Mouse (Mus musculus): ENCODE measurements around the gene Taf1d.

- TF ChIP-seq CTCF (IDR thresholded peaks at IDR 0.05; ENCODE audit: control insufficient read depth, insufficient read depth, low read length) (no peak), POLR2A (IDR thresholded peaks at IDR 0.05; ENCODE audit: borderline replicate concordance, control insufficient read depth, low read depth, low read length) (no peak)
Observed at GRCm38 (mm10) chr9:15287846-15288245, 18.2 kb upstream of the Taf1d start.
